Mouse (Mus musculus) heart, embryonic 12.5 days (tissue): ENCODE data around the gene Prr19. TPM values are rescaled to one million over a fixed set of nuclear protein-coding genes. Genes with fewer than 3 reads are reported as not detected.

Source experiments
- ATAC-seq: fragments of 200-750 bp; cut with Nextera tagmentation; 2 replicates; pipeline ENCODE4 v1.8.0; 2017; ENCODE audit warnings: moderate TSS enrichment, moderate library complexity; ENCODE audit not compliant: insufficient number of reproducible peaks, low FRiP score
- H3K27ac ChIP-seq: fragments of 300-500 bp; sonication (generic); 2 replicates; pipeline ENCODE4 v1.5.1; 2016; ENCODE audit warnings: mild to moderate bottlenecking, moderate library complexity; ENCODE audit not compliant: poor library complexity, severe bottlenecking
- H3K27me3 ChIP-seq: fragments of 300-500 bp; sonication (generic); replicated peaks from 2 replicates; pipeline ENCODE4 v1.6.1; 2016; ENCODE audit warnings: mild to moderate bottlenecking, moderate library complexity
- H3K36me3 ChIP-seq: fragments of 300-500 bp; sonication (generic); 2 replicates; pipeline ENCODE4 v1.6.1; 2016; ENCODE audit warnings: mild to moderate bottlenecking, moderate library complexity
- H3K4me1 ChIP-seq: fragments of 300-500 bp; sonication (generic); replicated peaks from 2 replicates; pipeline ENCODE4 v1.6.1; 2016; ENCODE audit warnings: mild to moderate bottlenecking
- H3K4me2 ChIP-seq: fragments of 300-500 bp; sonication (generic); 2 replicates; pipeline ENCODE4 v1.6.1; 2016; ENCODE audit warnings: mild to moderate bottlenecking, moderate library complexity
- H3K4me3 ChIP-seq: fragments of 300-500 bp; sonication (generic); 2 replicates; pipeline ENCODE4 v1.5.1; 2016; ENCODE audit warnings: mild to moderate bottlenecking
- H3K9ac ChIP-seq: fragments of 300-500 bp; sonication (generic); 2 replicates; pipeline ENCODE4 v1.6.1; 2016; ENCODE audit warnings: mild to moderate bottlenecking, moderate library complexity
- H3K9me3 ChIP-seq: fragments of 300-500 bp; sonication (generic); replicated peaks from 2 replicates; pipeline ENCODE4 v1.6.1; 2016; ENCODE audit warnings: mild to moderate bottlenecking, moderate library complexity
- WGBS: fragments of 180-500 bp; shearing (Covaris S2); methylation state at CpG from one replicate; pipeline ENCODE4 v1.1.7; 2016; 5-methylcytosine and 5-hydroxymethylcytosine counted together
- polyA plus RNA-seq: library from polyadenylated mRNA; unstranded; fragments of >200 nt; fragmentation: Nextera tagmentation; extraction: Ambion mirVana; gene quantifications from 2 replicates; pipeline ENCODE4 v1.2.1, GENCODE M21; 2016

Prr19 gene
- polyA plus RNA-seq, 1 experiment from 2014 or later, result not detected

DNA sequence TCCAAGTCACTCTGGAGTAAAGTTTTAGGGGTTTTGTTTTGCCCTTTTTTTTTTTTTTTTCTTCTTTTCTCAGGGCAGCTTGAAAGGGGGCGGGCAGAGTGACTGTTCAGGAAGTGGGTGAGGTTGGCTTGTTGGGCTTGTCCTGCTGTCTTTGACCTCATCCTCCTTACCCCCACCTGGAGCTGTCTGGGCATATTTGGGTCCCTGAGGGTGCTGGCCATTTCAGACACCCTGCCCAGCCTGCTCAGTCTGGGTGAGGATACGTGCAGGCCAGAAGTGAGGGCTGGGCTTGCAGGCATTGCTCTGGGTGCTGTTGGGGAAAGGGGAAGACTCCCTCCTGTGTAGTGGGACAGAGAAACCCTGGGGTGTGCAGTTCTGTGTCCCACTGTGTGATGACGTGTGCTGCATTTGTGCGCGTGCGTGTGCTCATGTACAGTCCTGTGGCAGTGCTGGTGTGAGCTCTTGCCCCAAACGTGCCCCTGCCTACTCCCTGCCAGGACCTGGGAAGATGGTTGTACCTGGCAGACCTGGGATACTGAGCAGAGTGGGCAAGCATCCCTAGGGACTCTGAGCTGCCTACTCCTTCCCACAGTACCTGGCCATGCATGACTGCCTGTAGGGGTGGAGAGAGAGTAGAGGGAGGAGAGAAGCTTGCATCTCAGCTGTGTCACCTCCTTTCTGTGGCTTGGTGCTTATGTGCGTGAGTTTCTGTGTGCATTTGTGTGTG, 31.5 kb upstream of the Prr19 start:
- peak overlapping the region; percentile 82 for H3K4me2 ChIP-seq
- peaks cover 34% of the 10 kb centered on the region for H3K36me3 ChIP-seq
- ATAC-seq, result no peak
- WGBS, result 81% methylated on average over 8 of the region's 8 CpGs
- no peaks in the 10 kb centered on the region for H3K27me3 ChIP-seq
- peak overlapping the region; percentile 97 for H3K9ac ChIP-seq
- no peak overlapping the region for H3K27ac ChIP-seq
- H3K4me1 ChIP-seq, result peaks cover 51% of the 10 kb centered on the region
- no peaks in the 10 kb centered on the region for H3K9me3 ChIP-seq
- peak overlapping the region; percentile 93; the same call in 1 of the 2 replicates for H3K4me3 ChIP-seq

DNA sequence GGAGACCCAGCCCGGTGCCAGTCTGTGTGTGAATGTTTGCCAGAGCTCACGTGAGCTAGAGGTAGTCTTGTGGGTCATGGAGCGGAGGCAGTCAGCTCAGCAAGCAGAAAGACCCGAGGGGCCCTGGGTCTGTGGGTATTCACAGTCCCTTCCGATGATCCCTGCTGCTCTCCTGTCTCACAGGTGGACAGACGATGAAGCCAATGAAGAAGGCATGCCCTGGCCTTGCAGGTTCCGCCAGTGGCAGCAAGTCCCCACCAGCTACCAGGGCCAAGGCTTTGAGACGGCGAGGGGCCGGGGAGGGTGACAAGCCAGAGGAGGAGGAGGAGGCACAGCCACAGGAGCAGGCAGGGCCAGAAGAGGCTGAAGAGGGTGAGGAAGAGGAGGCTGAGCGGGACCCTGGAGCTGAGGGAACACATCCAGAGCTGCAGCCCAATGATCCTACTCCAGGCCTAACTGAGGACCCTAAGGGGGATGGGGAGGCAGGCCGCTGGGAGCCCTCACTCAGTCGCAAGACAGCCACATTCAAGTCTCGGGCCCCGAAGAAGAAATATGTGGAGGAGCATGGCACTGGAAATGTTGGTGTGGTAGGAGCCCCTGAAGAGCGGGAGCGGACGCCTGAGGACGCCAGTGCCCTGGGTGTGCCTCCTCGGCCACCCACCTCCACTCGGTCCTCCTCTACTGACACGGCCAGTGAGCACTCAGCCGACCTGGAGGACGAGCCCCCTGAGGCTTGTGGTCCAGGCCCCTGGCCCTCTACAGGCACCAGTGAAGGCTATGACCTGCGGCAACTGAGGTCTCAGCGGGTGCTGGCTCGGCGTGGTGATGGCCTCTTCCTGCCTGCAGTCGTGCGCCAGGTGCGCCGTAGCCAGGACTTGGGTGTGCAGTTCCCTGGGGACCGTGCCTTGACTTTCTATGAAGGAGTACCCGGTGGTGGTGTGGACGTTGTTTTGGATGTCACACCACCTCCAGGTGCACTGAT, 30.3 kb upstream of the Prr19 start:
- H3K4me2 ChIP-seq, result no peak overlapping the region
- no peak overlapping the region for H3K9ac ChIP-seq
- no peaks in the 10 kb centered on the region for H3K9me3 ChIP-seq
- no peaks in the 10 kb centered on the region for H3K27me3 ChIP-seq
- no peak overlapping the region for H3K4me3 ChIP-seq
- 88% methylated on average over 35 of the region's 35 CpGs for WGBS
- no peak for ATAC-seq
- peaks cover 39% of the 10 kb centered on the region for H3K36me3 ChIP-seq
- H3K4me1 ChIP-seq, result peaks cover 63% of the 10 kb centered on the region
- H3K27ac ChIP-seq, result no peak overlapping the region

DNA sequence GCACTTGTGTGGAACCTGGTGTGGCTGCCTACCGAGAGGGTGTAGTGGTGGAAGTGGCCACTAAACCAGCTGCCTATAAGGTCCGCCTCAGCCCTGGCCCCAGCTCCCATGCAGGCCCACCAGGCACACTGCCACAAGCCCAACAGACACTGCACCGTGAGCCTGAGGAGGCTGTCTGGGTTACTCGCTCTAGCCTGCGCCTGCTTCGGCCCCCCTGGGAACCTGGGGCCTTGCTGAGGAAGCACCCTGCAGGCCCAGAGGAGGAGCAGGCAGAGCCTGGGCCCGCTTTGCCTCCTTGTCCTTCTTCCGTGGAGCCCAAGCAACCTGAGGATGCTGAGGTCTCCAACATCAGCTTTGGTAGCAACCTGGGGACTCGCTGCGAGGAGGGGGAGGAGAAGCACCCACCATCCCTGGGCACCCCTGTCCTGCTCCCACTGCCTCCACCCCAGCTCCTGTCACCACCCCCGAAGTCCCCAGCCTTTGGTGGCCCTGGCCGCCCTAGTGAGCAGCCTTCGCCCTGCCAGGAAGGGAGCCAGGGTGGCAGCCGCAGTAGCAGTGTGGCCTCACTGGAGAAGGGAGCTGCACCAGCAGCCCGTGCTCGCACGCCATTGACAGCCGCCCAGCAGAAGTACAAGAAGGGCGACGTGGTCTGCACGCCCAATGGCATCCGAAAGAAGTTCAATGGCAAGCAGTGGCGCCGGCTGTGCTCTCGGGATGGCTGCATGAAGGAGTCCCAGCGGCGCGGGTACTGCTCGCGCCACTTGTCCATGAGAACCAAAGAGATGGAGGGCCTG, 29.4 kb upstream of the Prr19 start:
- 83% methylated on average over 30 of the region's 30 CpGs for WGBS
- Histone ChIP-seq H3K9ac (no peak overlapping the region; the same call in 1 of the 2 replicates), H3K27me3 (no peaks in the 10 kb centered on the region), H3K27ac (no peak overlapping the region), H3K9me3 (no peaks in the 10 kb centered on the region), H3K4me2 (no peak overlapping the region), H3K4me3 (no peak overlapping the region), H3K4me1 (peaks cover 68% of the 10 kb centered on the region), H3K36me3 (peaks cover 39% of the 10 kb centered on the region)
- ATAC-seq, result no peak

DNA sequence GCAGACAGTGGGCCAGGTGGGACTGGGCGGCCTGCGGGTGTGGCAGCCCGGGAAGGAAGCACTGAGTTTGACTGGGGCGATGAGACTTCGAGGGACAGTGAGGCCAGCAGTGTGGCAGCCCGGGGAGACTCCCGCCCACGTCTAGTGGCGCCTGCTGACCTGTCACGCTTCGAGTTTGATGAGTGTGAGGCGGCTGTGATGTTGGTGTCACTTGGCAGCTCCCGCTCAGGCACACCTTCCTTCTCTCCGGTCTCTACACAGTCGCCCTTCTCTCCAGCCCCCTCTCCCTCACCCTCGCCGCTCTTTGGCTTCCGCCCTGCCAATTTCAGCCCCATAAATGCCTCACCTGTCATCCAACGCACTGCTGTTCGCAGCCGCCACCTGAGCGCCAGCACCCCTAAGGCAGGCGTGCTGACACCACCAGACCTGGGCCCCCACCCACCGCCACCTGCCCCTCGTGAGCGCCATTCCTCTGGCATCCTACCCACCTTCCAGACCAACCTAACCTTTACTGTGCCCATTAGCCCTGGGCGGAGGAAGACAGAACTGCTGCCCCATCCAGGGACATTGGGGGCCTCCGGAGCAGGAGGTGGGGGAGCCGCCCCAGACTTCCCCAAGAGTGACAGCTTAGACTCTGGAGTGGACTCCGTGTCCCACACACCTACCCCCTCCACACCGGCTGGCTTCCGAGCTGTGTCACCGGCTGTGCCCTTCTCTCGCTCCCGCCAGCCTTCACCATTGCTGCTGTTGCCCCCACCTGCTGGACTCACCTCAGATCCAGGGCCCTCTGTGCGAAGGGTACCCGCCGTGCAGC, 28.6 kb upstream of the Prr19 start:
- Histone ChIP-seq H3K9me3 (no peaks in the 10 kb centered on the region), H3K4me1 (peaks cover 74% of the 10 kb centered on the region), H3K4me2 (no peak overlapping the region), H3K27me3 (no peaks in the 10 kb centered on the region), H3K4me3 (no peak overlapping the region), H3K27ac (no peak overlapping the region), H3K9ac (no peak overlapping the region), H3K36me3 (peaks cover 39% of the 10 kb centered on the region)
- no peak for ATAC-seq
- 81% methylated on average over 38 of the region's 38 CpGs for WGBS

DNA sequence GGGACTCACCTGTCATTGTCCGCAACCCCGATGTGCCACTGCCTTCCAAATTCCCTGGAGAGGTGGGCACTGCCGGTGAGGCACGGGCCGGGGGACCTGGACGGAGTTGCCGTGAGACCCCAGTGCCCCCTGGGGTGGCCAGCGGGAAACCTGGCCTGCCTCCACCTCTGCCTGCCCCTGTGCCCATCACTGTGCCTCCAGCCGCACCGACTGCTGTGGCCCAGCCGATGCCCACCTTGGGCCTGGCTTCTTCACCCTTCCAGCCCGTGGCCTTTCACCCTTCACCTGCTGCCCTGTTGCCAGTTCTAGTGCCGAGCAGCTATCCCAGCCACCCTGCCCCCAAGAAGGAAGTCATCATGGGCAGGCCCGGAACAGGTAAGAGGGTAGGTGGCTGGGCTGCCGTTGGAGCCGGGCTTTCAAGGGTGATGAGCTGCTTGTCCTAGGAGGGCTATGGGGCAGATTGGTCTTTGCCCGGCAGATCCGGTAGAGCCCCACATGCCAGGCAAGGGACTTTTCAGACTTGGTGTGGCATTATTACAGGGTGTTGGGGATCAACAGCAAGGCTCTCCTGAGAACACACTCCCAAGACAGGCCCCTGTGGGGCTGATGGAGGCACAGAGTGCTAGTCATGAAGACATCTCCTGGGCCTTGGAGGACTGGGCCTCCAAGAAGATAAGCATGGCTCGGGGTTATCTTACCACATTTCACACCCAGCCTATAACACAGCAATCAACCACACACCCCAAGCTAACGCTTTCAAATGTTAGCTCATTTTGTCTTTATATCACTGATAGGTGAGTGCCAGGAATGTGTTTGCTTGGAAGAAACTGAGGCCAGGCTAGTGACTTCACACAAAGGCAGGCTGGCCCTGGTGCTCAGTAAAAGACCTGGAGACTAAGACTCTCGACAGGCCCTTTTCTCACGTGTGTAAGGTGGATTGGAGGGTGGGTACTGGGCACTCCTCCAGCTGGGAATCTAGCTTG, 27.7 kb upstream of the Prr19 start:
- no peak overlapping the region for H3K4me3 ChIP-seq
- H3K36me3 ChIP-seq, result peaks cover 39% of the 10 kb centered on the region
- H3K27ac ChIP-seq, result no peak overlapping the region
- H3K9me3 ChIP-seq, result no peaks in the 10 kb centered on the region
- ATAC-seq, result no peak
- H3K4me2 ChIP-seq, result no peak overlapping the region
- peaks cover 77% of the 10 kb centered on the region for H3K4me1 ChIP-seq
- no peaks in the 10 kb centered on the region for H3K27me3 ChIP-seq
- 80% methylated on average over 22 of the region's 22 CpGs for WGBS
- peak overlapping the region; percentile 37; the same call in 1 of the 2 replicates for H3K9ac ChIP-seq

DNA sequence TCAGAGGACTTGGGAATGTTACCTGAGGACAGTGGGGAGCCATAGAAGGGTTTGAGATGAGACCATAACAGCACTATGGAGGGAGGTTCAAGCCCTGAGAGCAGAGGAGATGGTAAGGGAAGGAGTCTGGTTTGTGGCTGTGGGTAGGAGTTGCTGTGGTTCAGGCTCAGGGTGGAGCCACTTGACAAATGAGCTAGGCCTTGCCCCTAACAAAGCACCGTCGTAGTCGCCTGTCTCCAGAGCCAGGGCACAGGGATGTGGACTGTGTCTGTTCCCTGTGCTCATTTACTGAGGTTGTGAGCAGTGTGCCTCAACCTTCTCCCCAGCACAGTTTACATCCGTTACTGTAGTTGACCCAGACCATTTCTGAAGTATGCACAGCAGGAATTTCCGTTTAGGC, 26.6 kb upstream of the Prr19 start:
- no peak overlapping the region for H3K4me3 ChIP-seq
- peaks cover 71% of the 10 kb centered on the region for H3K4me1 ChIP-seq
- H3K9me3 ChIP-seq, result no peaks in the 10 kb centered on the region
- no peak for ATAC-seq
- H3K36me3 ChIP-seq, result peaks cover 39% of the 10 kb centered on the region
- 53% methylated on average over 5 of the region's 5 CpGs for WGBS
- no peak overlapping the region for H3K4me2 ChIP-seq
- H3K27ac ChIP-seq, result no peak overlapping the region
- H3K27me3 ChIP-seq, result no peaks in the 10 kb centered on the region
- peak overlapping the region; percentile 34 for H3K9ac ChIP-seq

DNA sequence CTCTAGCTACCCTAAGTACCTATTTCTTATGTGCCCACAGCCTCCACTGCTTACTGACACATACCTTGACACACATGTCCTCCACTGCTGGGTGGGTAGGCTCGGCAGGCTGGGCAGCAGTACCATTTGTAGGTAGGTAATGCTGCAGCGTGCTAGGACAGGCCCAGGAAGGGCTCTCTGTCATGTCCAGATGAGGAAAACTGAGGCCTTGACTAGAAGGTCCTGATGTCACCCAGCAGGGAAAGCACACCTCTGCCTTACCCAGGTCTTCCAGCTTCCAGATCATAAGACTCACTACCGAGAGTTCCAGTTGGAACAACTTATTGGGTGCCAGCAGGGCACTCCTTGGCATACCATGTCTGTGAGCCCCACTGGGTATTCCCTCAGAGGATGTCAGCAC, 26.2 kb upstream of the Prr19 start:
- no peak for ATAC-seq
- no peak overlapping the region for H3K4me2 ChIP-seq
- H3K4me1 ChIP-seq, result peaks cover 71% of the 10 kb centered on the region
- no peaks in the 10 kb centered on the region for H3K27me3 ChIP-seq
- peaks cover 39% of the 10 kb centered on the region for H3K36me3 ChIP-seq
- no peaks in the 10 kb centered on the region for H3K9me3 ChIP-seq
- 86% methylated on average over 3 of the region's 3 CpGs for WGBS
- no peak overlapping the region for H3K27ac ChIP-seq
- no peak overlapping the region for H3K4me3 ChIP-seq
- H3K9ac ChIP-seq, result peak overlapping the region; percentile 34

DNA sequence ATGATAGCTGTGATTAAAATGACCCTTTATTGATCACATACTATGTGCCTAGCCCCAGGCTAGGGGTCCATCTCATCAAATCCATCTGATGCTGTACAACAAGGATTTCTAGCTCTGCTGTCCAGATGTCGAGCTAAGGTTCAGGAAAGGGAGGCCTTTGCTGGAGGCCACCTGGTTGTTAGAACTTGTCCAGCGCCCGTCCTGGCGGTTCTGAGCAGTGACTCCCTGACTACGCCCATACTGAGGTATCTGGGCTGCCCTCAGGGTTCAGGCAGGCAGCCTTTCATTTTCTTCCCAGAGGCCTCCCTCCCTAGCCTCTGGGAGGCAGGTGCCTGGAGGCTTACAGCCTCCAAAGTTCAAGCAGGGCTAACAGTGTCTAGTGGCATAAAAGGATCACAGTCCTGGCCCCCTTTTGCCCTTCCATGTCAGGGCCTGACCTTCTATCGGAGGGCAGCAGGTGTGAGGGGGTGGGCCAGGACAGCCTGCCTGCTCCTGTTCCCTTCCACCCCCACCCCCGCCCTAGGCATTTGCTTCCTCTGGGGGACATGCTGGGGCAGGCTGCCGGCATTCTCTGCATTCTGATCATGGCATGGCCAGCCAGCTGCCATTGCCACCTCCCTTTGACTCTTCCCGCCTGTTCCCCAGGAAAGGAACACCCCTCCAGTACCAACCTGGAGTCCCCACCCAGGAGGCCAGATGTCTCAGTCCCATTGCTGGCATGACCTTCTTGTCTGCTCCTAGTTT, 25.5 kb upstream of the Prr19 start:
- Histone ChIP-seq H3K4me2 (peak overlapping the region; percentile 35), H3K4me3 (no peak overlapping the region; the same call in 1 of the 2 replicates), H3K27ac (peak overlapping the region; percentile 50), H3K27me3 (no peaks in the 10 kb centered on the region), H3K4me1 (peaks cover 73% of the 10 kb centered on the region), H3K9ac (peak overlapping the region; percentile 34), H3K9me3 (no peaks in the 10 kb centered on the region), H3K36me3 (peaks cover 39% of the 10 kb centered on the region)
- no peak for ATAC-seq
- 47% methylated on average over 9 of the region's 9 CpGs for WGBS

DNA sequence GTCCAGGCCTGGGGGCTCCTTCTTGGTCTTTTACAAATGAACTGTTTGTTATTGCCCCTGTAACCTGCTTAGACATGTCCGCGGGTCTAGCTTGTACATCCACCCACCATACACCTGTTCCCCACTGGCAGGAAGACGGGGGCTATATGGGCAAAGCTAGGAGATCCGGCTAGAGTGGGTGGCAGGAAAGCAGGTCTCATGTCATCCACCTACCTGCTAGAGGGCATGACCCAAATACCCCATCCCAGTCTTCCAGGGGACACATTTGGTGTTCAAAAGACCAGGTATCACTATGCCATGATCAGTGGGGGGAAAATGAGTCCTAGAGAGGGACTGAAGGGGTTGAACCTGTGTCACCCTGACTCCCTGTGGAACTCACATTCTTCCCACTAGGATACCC, 23.8 kb upstream of the Prr19 start:
- 83% methylated on average over 4 of the region's 4 CpGs for WGBS
- Histone ChIP-seq H3K36me3 (peaks cover 22% of the 10 kb centered on the region), H3K27me3 (no peaks in the 10 kb centered on the region), H3K27ac (peak overlapping the region; percentile 100), H3K9ac (peak overlapping the region; percentile 85; the same call in 1 of the 2 replicates), H3K4me2 (peak overlapping the region; percentile 86), H3K4me1 (peaks cover 78% of the 10 kb centered on the region), H3K4me3 (peak overlapping the region; percentile 91; the same call in 1 of the 2 replicates), H3K9me3 (no peaks in the 10 kb centered on the region)
- no peak for ATAC-seq
